Mouse (Mus musculus) olfactory bulb, adult 2 months (tissue): Measurements from ENCODE around the gene Cpeb2. TPM values are rescaled to one million over a fixed set of nuclear protein-coding genes. Genes with fewer than 3 reads are reported as not detected.

Experiments
- H3K27ac ChIP-seq: fragments of 200-500 bp; 2 replicates; pipeline ENCODE4 v1.5.1; 2012; ENCODE audit warnings: low read depth, low read length; ENCODE audit not compliant: insufficient read depth
- H3K4me1 ChIP-seq: fragments of 200-500 bp; 2 replicates; pipeline ENCODE4 v1.6.1; 2012; ENCODE audit warnings: low read length; ENCODE audit not compliant: control insufficient read depth, insufficient read depth
- H3K4me3 ChIP-seq: fragments of 200-500 bp; 2 replicates; pipeline ENCODE4 v1.5.1; 2012; ENCODE audit warnings: mild to moderate bottlenecking, low read depth, low read length, moderate library complexity; ENCODE audit not compliant: insufficient read depth
- CTCF ChIP-seq: fragments of 200-500 bp; IDR thresholded peaks from 2 replicates; pipeline ENCODE4 v1.5.1; 2012; ENCODE audit warnings: low read depth, mild to moderate bottlenecking, low read length, moderate library complexity; ENCODE audit not compliant: insufficient read depth
- POLR2A ChIP-seq: fragments of 200-500 bp; IDR thresholded peaks from 2 replicates; pipeline ENCODE4 v1.6.1; 2012; ENCODE audit warnings: mild to moderate bottlenecking, low read depth, low read length, moderate library complexity; ENCODE audit not compliant: insufficient read depth
- WGBS: fragments of 180-500 bp; shearing (Covaris S2); methylation state at CpG from one replicate; pipeline ENCODE4 v1.1.7; 2018; 5-methylcytosine and 5-hydroxymethylcytosine counted together
- polyA plus RNA-seq: library from polyadenylated mRNA; stranded (reverse); fragments of >200 nt; gene quantifications from 2 replicates; pipeline ENCODE4 v1.2.4, GENCODE M21; 2012; ENCODE audit warnings: low replicate concordance; ENCODE audit not compliant: missing spikeins, insufficient read depth, insufficient read length

Gene Cpeb2
- polyA plus RNA-seq, 1 experiment, result not detected

DNA sequence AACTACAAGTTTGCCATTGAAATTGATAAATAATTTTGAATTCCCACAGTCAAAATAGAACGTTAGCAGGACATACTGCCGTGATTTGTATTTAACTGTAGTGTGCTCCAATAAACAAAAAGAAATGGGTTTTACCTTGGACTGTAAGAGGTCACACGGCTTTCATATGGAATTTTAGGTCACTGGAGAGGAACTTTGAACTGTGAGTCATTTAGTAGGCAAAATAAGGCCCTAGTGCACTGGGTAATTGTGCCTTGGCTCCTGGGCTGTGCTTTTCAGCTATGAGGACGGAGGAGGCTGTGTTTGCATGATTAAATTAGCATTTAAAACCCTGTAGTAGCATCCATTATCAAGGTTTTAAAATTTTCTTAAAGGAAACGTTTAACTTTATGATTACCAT lies 3.0 kb downstream of the Cpeb2 start:
- 20% methylated on average over 5 of the region's 5 CpGs for WGBS
- H3K27ac ChIP-seq, result peak overlapping the region; percentile 48; the same call in 1 of the 2 replicates
- TF ChIP-seq POLR2A (no peak), CTCF (no peak)
- no peak overlapping the region for H3K4me3 ChIP-seq
- peaks cover 6% of the 10 kb centered on the region for H3K4me1 ChIP-seq

DNA sequence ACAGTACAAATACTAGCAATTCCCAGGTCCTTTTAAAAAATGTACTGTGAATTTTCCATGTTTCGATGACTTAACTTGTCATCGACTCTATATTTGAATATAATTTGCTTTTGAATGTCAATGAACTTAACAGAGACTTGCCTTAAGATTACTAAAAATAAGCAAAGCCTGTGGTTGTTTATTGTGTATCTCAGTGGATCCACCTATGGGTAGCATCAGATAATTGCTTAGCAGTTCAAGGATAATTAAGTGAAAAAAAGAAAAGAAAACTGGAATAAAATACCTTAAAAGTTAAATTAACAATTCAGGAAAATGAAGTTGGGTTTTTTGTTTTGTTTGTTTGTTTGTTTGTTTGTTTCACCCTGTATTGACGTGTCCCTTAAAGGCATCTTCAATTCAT lies 3.5 kb downstream of the Cpeb2 start:
- TF ChIP-seq CTCF, result no peak
- no peak for TF ChIP-seq POLR2A
- Histone ChIP-seq H3K4me1 (peaks cover 6% of the 10 kb centered on the region), H3K27ac (no peak overlapping the region), H3K4me3 (no peak overlapping the region)
- WGBS, result 31% methylated on average over 3 of the region's 3 CpGs

- TF ChIP-seq POLR2A (no peak), CTCF (no peak)
- WGBS, result 65% methylated on average over 12 of the region's 12 CpGs
- no peak overlapping the region for H3K27ac ChIP-seq
Observed at GRCm38 (mm10) chr5:43237238-43237637, 4.3 kb downstream of the Cpeb2 start.

GRCm38 (mm10) chr5:43239141-43239835 lies 6.3 kb downstream of the Cpeb2 start:
- TF ChIP-seq CTCF (no peak), POLR2A (no peak)
- Histone ChIP-seq H3K4me1 (peaks cover 3% of the 10 kb centered on the region; the same call in 1 of the 2 replicates), H3K4me3 (no peak overlapping the region), H3K27ac (no peak overlapping the region)
- WGBS, result 80% methylated on average over 6 of the region's 6 CpGs

More at GRCm38 (mm10) chr5:43237238-43237637, 4.3 kb downstream of the Cpeb2 start:
- Histone ChIP-seq H3K4me3 (peak overlapping the region; percentile 30; the same call in 1 of the 2 replicates), H3K4me1 (peaks cover 6% of the 10 kb centered on the region)

GRCm38 (mm10) chr5:43240729-43241128 lies 7.8 kb downstream of the Cpeb2 start:
- Histone ChIP-seq H3K4me3 (no peak overlapping the region), H3K4me1 (peaks cover 3% of the 10 kb centered on the region; the same call in 1 of the 2 replicates), H3K27ac (no peak overlapping the region)
- no peak for TF ChIP-seq POLR2A
- TF ChIP-seq CTCF, result no peak

DNA sequence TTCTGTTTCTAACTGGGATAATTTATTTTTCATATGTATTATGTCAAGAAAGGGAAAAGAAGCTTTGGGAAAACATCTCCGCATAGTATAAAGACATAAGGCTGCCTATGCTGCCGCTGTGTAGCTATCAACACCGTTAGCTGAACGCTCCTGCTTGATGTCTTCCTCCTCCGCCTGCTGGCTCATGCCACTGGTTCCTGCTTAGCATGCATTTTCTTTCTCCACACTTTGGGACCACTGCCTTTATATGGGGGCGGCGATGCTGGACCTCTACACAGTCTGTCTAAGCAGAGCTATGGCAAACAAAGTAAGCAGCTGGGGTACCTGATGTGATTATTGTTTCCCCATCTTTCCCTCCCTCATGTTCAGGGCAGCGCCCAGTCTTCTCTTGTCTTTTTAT lies 13.3 kb downstream of the Cpeb2 start:
- H3K4me1 ChIP-seq, result peaks cover 5% of the 10 kb centered on the region
- 86% methylated on average over 8 of the region's 8 CpGs for WGBS
- TF ChIP-seq POLR2A (no peak), CTCF (no peak)
- no peak overlapping the region for H3K4me3 ChIP-seq
- peak overlapping the region; percentile 8 for H3K27ac ChIP-seq

DNA sequence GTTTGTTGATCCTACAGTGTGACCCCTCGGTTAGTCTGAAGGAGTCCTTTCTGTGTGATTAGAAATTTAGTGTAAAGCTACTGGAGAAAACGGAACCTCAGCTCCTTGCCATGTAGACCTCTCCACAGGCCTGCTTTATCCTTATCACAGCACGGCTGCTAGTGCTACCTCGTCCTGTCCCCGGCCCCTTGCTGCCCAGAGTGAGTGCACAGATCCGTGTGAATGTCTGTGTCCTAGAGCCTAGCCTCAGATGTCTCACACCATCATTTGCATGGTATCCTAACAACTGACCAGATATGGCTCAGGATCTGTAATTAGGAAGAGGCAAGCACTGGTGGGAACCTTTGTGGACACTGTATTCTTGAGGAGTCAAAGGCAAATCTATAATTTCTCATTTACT lies 14.0 kb downstream of the Cpeb2 start:
- TF ChIP-seq POLR2A (no peak), CTCF (no peak)

GRCm38 (mm10) chr5:43248001-43248430 lies 15.0 kb downstream of the Cpeb2 start:
- WGBS, result 13% methylated on average over 3 of the region's 3 CpGs
- peaks cover 5% of the 10 kb centered on the region for H3K4me1 ChIP-seq
- H3K4me3 ChIP-seq, result no peak overlapping the region
- H3K27ac ChIP-seq, result peak overlapping the region; percentile 62
- TF ChIP-seq POLR2A, result no peak
- TF ChIP-seq CTCF, result no peak

More for the DNA sequence above, 14.0 kb downstream of the Cpeb2 start:
- 80% methylated on average over 6 of the region's 6 CpGs for WGBS
- Histone ChIP-seq H3K27ac (no peak overlapping the region), H3K4me1 (peaks cover 5% of the 10 kb centered on the region), H3K4me3 (no peak overlapping the region)

GRCm38 (mm10) chr5:43257490-43257889 lies 24.5 kb downstream of the Cpeb2 start:
- 0 out of 2 replicates have a peak, but pooled peaks cover 2% of the 10 kb centered on the region for H3K4me1 ChIP-seq
- no peak overlapping the region for H3K27ac ChIP-seq
- 95% methylated on average over 2 of the region's 2 CpGs for WGBS
- TF ChIP-seq CTCF (no peak), POLR2A (no peak)
- no peak overlapping the region for H3K4me3 ChIP-seq
